ENCODE assay signal across 16 mouse cellular contexts in the genomic region with DNA sequence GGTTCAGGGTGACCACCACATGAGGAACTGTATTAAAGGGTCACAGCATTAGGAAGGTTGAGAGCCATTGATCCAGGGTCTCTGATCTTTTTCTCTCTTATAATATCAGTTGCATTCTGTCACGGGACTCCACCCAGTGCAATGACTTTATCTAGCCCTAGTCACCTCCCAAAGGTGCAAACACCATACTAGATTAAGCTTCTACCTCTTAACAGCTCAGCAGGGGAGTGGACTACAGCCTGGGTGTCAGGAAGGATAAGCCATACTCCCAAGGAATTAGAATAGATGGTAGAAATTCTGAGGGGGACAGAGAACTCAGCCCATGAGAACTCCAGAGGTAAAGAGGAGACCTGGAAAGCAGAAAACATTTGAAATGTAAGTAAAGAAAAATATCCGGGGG. TPM values are rescaled to one million over a fixed set of nuclear protein-coding genes. Genes with fewer than 3 reads are reported as not detected.
DNase-seq lines count a peak whose midpoint lies in the region; ATAC-seq and TF ChIP-seq lines count a peak whose summit lies in the region.
"Had no signal": no experiment of that assay in that cellular context is flagged by ENCODE, and none has a peak within 500 bp of the region (broad histone marks: within the 10 kb centered on the region; RNA-seq: fewer than 3 reads in every experiment).

No protein-coding gene starts in this region.

- no peak overlapping the region for H3K9ac ChIP-seq in intestine, embryonic 16.5 days (ENCODE audit: low read depth, low read length)
- H3K9ac ChIP-seq in liver, embryonic 12.5 days = no peak overlapping the region
- no peak overlapping the region for H3K9ac ChIP-seq in liver, embryonic 16.5 days (ENCODE audit: low read depth, low read length)
- no peak overlapping the region for H3K9ac ChIP-seq in stomach, postnatal 0 days (ENCODE audit: low read length)
- H3K9ac ChIP-seq: forebrain, embryonic 13.5 days; heart, embryonic 12.5 days had no signal

- no peaks in the 10 kb centered on the region for H3K36me3 ChIP-seq in intestine, embryonic 16.5 days (ENCODE audit: control insufficient read depth, insufficient read depth, low read length)
- no peaks in the 10 kb centered on the region for H3K36me3 ChIP-seq in liver, embryonic 12.5 days
- no peaks in the 10 kb centered on the region for H3K36me3 ChIP-seq in liver, embryonic 16.5 days (ENCODE audit: control insufficient read depth, insufficient read depth)
- no peaks in the 10 kb centered on the region for H3K36me3 ChIP-seq in stomach, postnatal 0 days (ENCODE audit: control insufficient read depth, insufficient read depth, low read length)
- H3K36me3 ChIP-seq: embryonic facial prominence, embryonic 10.5 days; heart, embryonic 12.5 days; hindbrain, embryonic 10.5 days had no signal

- no peak for TF ChIP-seq CTCF in stomach, postnatal 0 days (IDR thresholded peaks at IDR 0.05; ENCODE audit: low read depth)

- H3K4me3 ChIP-seq in intestine, embryonic 16.5 days (ENCODE audit: low read length) = no peak overlapping the region
- H3K4me3 ChIP-seq in liver, embryonic 12.5 days = no peak overlapping the region
- no peak overlapping the region for H3K4me3 ChIP-seq in liver, embryonic 16.5 days (ENCODE audit: low read depth, low read length)
- no peak overlapping the region for H3K4me3 ChIP-seq in stomach, postnatal 0 days (ENCODE audit: low read depth, low read length)
- H3K4me3 ChIP-seq: embryonic facial prominence, embryonic 10.5 days; forebrain, embryonic 13.5 days; gastrocnemius, adult 2 months; heart, embryonic 12.5 days; hindbrain, embryonic 10.5 days had no signal

- H3K4me1 ChIP-seq in intestine, embryonic 16.5 days (ENCODE audit: control insufficient read depth, insufficient read depth, low read length) = peaks cover 5% of the 10 kb centered on the region; the same call in 1 of the 2 replicates
- peaks cover 22% of the 10 kb centered on the region for H3K4me1 ChIP-seq in liver, embryonic 12.5 days
- H3K4me1 ChIP-seq in liver, embryonic 16.5 days (ENCODE audit: control insufficient read depth, low read depth, low read length) = peaks cover 10% of the 10 kb centered on the region; the same call in 1 of the 2 replicates
- H3K4me1 ChIP-seq in stomach, postnatal 0 days (replicated peaks; ENCODE audit: control insufficient read depth, insufficient read depth) = no peaks in the 10 kb centered on the region
- H3K4me1 ChIP-seq: embryonic facial prominence, embryonic 10.5 days; forebrain, embryonic 13.5 days; heart, embryonic 12.5 days; hindbrain, embryonic 10.5 days had no signal

- H3K9me3 ChIP-seq in intestine, embryonic 16.5 days (ENCODE audit: control insufficient read depth, low read length) = no peaks in the 10 kb centered on the region
- no peaks in the 10 kb centered on the region for H3K9me3 ChIP-seq in liver, embryonic 12.5 days (replicated peaks)
- no peaks in the 10 kb centered on the region for H3K9me3 ChIP-seq in liver, embryonic 16.5 days (replicated peaks; ENCODE audit: control insufficient read depth, low read length)
- no peaks in the 10 kb centered on the region for H3K9me3 ChIP-seq in stomach, postnatal 0 days (ENCODE audit: control insufficient read depth, low read length)
- H3K9me3 ChIP-seq: embryonic facial prominence, embryonic 10.5 days; forebrain, embryonic 13.5 days; heart, embryonic 12.5 days; hindbrain, embryonic 10.5 days had no signal

- no peak for TF ChIP-seq EP300 in stomach, postnatal 0 days (optimal IDR thresholded peaks at IDR 0.05)

- no peak for DNase-seq in stomach, postnatal 0 days (ENCODE audit: low spot score)
- no peak for DNase-seq in urinary bladder, postnatal 36 days (ENCODE audit: low spot score in 2 of 2)
- DNase-seq in layer of hippocampus, postnatal 10 days (ENCODE audit: low spot score in 2 of 2) = no peak
- DNase-seq: adrenal gland, adult 2 months; adrenal gland, postnatal 25 days; cerebellum, adult 18-20 months; cerebellum, postnatal 10 days; gastrocnemius, adult 2 months; gastrocnemius, postnatal 25 days had no signal

- no peaks in the 10 kb centered on the region for H3K27me3 ChIP-seq in intestine, embryonic 16.5 days (replicated peaks; ENCODE audit: control insufficient read depth, insufficient read depth, low read length)
- no peaks in the 10 kb centered on the region for H3K27me3 ChIP-seq in liver, embryonic 12.5 days (replicated peaks)
- no peaks in the 10 kb centered on the region for H3K27me3 ChIP-seq in liver, embryonic 16.5 days (ENCODE audit: control insufficient read depth, insufficient read depth, low read depth, low read length)
- no peaks in the 10 kb centered on the region for H3K27me3 ChIP-seq in stomach, postnatal 0 days (ENCODE audit: control insufficient read depth, insufficient read depth, low read length)
- H3K27me3 ChIP-seq: forebrain, embryonic 13.5 days; heart, embryonic 12.5 days had no signal

- H3K27ac ChIP-seq in intestine, embryonic 16.5 days (ENCODE audit: low read length) = no peak overlapping the region
- H3K27ac ChIP-seq in liver, embryonic 12.5 days = no peak overlapping the region
- no peak overlapping the region for H3K27ac ChIP-seq in liver, embryonic 16.5 days (ENCODE audit: low read length)
- no peak overlapping the region for H3K27ac ChIP-seq in stomach, postnatal 0 days (replicated peaks)
- H3K27ac ChIP-seq: embryonic facial prominence, embryonic 10.5 days; forebrain, embryonic 13.5 days; gastrocnemius, adult 2 months; hindbrain, embryonic 10.5 days had no signal

- 0 out of 2 replicates have a peak, but pooled peaks have one; percentile 32 for ATAC-seq in intestine, embryonic 16.5 days
- ATAC-seq in liver, embryonic 12.5 days = peak; percentile 77
- peak; percentile 72 for ATAC-seq in liver, embryonic 16.5 days (ENCODE audit: low read depth)
- ATAC-seq in stomach, postnatal 0 days (ENCODE audit: low FRiP score, low TSS enrichment) = peak; percentile 59
- ATAC-seq: forebrain, embryonic 13.5 days had no signal

- whole genome bisulfite sequencing in intestine, embryonic 16.5 days = 82% methylated on average over 2 of the region's 2 CpGs
- WGBS in liver, embryonic 12.5 days (ENCODE audit: insufficient replicate concordance) = 56% methylated on average over 2 of the region's 2 CpGs
- 44% methylated on average over 2 of the region's 2 CpGs for WGBS in liver, embryonic 16.5 days (ENCODE audit: insufficient replicate concordance)
- WGBS in stomach, postnatal 0 days = 79% methylated on average over 2 of the region's 2 CpGs

- H3K4me2 ChIP-seq in intestine, embryonic 16.5 days (ENCODE audit: low read depth, low read length) = no peak overlapping the region
- H3K4me2 ChIP-seq in liver, embryonic 12.5 days = no peak overlapping the region
- no peak overlapping the region for H3K4me2 ChIP-seq in liver, embryonic 16.5 days (ENCODE audit: low read depth, low read length)
- no peak overlapping the region for H3K4me2 ChIP-seq in stomach, postnatal 0 days (replicated peaks; ENCODE audit: low read depth)
- H3K4me2 ChIP-seq: forebrain, embryonic 13.5 days; heart, embryonic 12.5 days had no signal

RNA-seq across cellular contexts. Expression of a gene that starts 25.7 kb away (rescaled TPM):
- polyA plus RNA-seq in intestine, embryonic 16.5 days (2015; fragmentation: Nextera tagmentation; extraction: Ambion mirVana) = 48.4 and 51.9 TPM in 2 replicates
- 13.5 and 16.2 TPM in 2 replicates for polyA plus RNA-seq in liver, embryonic 12.5 days (2016; fragmentation: Nextera tagmentation; extraction: Ambion mirVana)
- polyA plus RNA-seq in liver, embryonic 16.5 days (2015; fragmentation: Nextera tagmentation; extraction: Ambion mirVana) = 22.7 and 25.6 TPM in 2 replicates
- polyA plus RNA-seq in stomach, postnatal 0 days (2015; fragmentation: Nextera tagmentation; extraction: Ambion mirVana) = 53.8 and 56.2 TPM in 2 replicates
- 1 to 10 TPM; 7.4 TPM for total RNA-seq in layer of hippocampus, postnatal 10 days (2021)
